Mouse (Mus musculus) MEL (cell line): ENCODE measurements around the gene Dlx3.

Source experiments
- CTCF ChIP-seq, 3 experiments: IDR thresholded peaks in 2 of 3; conservative IDR thresholded peaks in 1 of 3; 2 replicates each; pipeline ENCODE4 v1.5.1; 2011 to 2012; ENCODE audit warnings: low read length in 3 of 3, low read depth in 2 of 3, mild to moderate bottlenecking in 2 of 3, improper control_type of control experiment in 1 of 3, inconsistent platforms in 1 of 3, mixed read lengths in 1 of 3, moderate library complexity in 1 of 3; ENCODE audit not compliant: control insufficient read depth in 1 of 3, insufficient read depth in 1 of 3, poor library complexity in 1 of 3, severe bottlenecking in 1 of 3
- POLR2A ChIP-seq, 2 experiments: IDR thresholded peaks; 2 replicates each; pipeline ENCODE4 v1.6.1; 2011 to 2012; ENCODE audit warnings: low read length in 2 of 2, mild to moderate bottlenecking in 2 of 2, control low read depth in 1 of 2, improper control_type of control experiment in 1 of 2, low read depth in 1 of 2, moderate library complexity in 1 of 2; ENCODE audit not compliant: control insufficient read depth in 1 of 2, insufficient read depth in 1 of 2, poor library complexity in 1 of 2
- TAL1 ChIP-seq: IDR thresholded peaks from 2 replicates; pipeline ENCODE4 v1.6.1; 2012; ENCODE audit warnings: mild to moderate bottlenecking, inconsistent platforms, low read length, moderate library complexity, mixed read lengths

GRCm38 (mm10) chr11:95149462-95150268 lies 29.7 kb downstream of the Dlx3 start:
- no peak for TF ChIP-seq TAL1
- TF ChIP-seq POLR2A (IDR thresholded peaks at IDR 0.05; ENCODE audit: control insufficient read depth in 1 of 2, insufficient read depth in 1 of 2, low read depth in 1 of 2, low read length in 2 of 2, poor library complexity in 1 of 2): no peak
- TF ChIP-seq CTCF (IDR thresholded peaks at IDR 0.05 in 2 of 3, conservative IDR thresholded peaks at IDR 0.05 in 1 of 3; ENCODE audit: control insufficient read depth in 1 of 3, insufficient read depth in 1 of 3, low read depth in 2 of 3, low read length in 3 of 3, poor library complexity in 1 of 3, severe bottlenecking in 1 of 3): no peak
